21 mouse cellular contexts compared by ENCODE assay signal in genomic region chr2:59345141-59345839, GRCm38 (mm10).
DNase-seq lines count a peak whose midpoint lies in the region; ATAC-seq lines count a peak whose summit lies in the region.
"Had no signal": no experiment of that assay in that cellular context is flagged by ENCODE, and none has a peak within 500 bp of the region (broad histone marks: within the 10 kb centered on the region; RNA-seq: fewer than 3 reads in every experiment).

No protein-coding gene starts in this region.

- H3K4me3 ChIP-seq in intestine, embryonic 16.5 days (ENCODE audit: low read length), result no peak overlapping the region
- H3K4me3 ChIP-seq in intestine, embryonic 15.5 days (replicated peaks), result no peak overlapping the region
- H3K4me3 ChIP-seq in kidney, embryonic 16.5 days (ENCODE audit: low read length), result no peak overlapping the region
- H3K4me3 ChIP-seq: forebrain, embryonic 10.5 days; heart, adult 2 months; heart, embryonic 13.5 days; limb, embryonic 10.5 days; liver, embryonic 15.5 days; lung, embryonic 15.5 days; midbrain, embryonic 15.5 days; neural tube, embryonic 12.5 days had no signal

- peak; percentile 33 to 44 for DNase-seq in kidney, postnatal 36 days
- peak; percentile 63 for DNase-seq in cerebellum, adult 9-10 months
- DNase-seq in embryo, embryonic 9.5 days (ENCODE audit: extremely low spot score), result no peak
- DNase-seq: adrenal gland, postnatal 25 days; gastrocnemius, postnatal 36 days; heart, adult 2 months; heart, postnatal 14 days; liver; lung, postnatal 4 days; retina, postnatal 1 day had no signal

- H3K4me1 ChIP-seq in intestine, embryonic 16.5 days (ENCODE audit: control insufficient read depth, insufficient read depth, low read length), result peaks cover 10% of the 10 kb centered on the region
- 0 out of 2 replicates have a peak, but pooled peaks cover 5% of the 10 kb centered on the region for H3K4me1 ChIP-seq in intestine, embryonic 15.5 days (replicated peaks)
- peaks cover 8% of the 10 kb centered on the region; the same call in 1 of the 2 replicates for H3K4me1 ChIP-seq in kidney, embryonic 16.5 days (ENCODE audit: insufficient read depth, low read length)
- H3K4me1 ChIP-seq: forebrain, embryonic 10.5 days; limb, embryonic 10.5 days; lung, embryonic 15.5 days; midbrain, embryonic 15.5 days; neural tube, embryonic 12.5 days had no signal

- H3K27me3 ChIP-seq in intestine, embryonic 16.5 days (replicated peaks; ENCODE audit: control insufficient read depth, insufficient read depth, low read length), result no peaks in the 10 kb centered on the region
- no peaks in the 10 kb centered on the region for H3K27me3 ChIP-seq in intestine, embryonic 15.5 days (replicated peaks)
- no peaks in the 10 kb centered on the region for H3K27me3 ChIP-seq in kidney, embryonic 16.5 days (ENCODE audit: insufficient read depth, low read length)
- H3K27me3 ChIP-seq: heart, embryonic 13.5 days; liver, embryonic 15.5 days; lung, embryonic 15.5 days; midbrain, embryonic 15.5 days; neural tube, embryonic 12.5 days had no signal

- H3K27ac ChIP-seq in intestine, embryonic 16.5 days (ENCODE audit: low read length), result no peak overlapping the region
- H3K27ac ChIP-seq in intestine, embryonic 15.5 days, result no peak overlapping the region
- no peak overlapping the region for H3K27ac ChIP-seq in kidney, embryonic 16.5 days (ENCODE audit: low read length)
- H3K27ac ChIP-seq: forebrain, embryonic 10.5 days; heart, embryonic 13.5 days; limb, embryonic 10.5 days; liver, embryonic 15.5 days; lung, embryonic 15.5 days; midbrain, embryonic 15.5 days; neural tube, embryonic 12.5 days had no signal

- H3K9me3 ChIP-seq in intestine, embryonic 16.5 days (ENCODE audit: control insufficient read depth, low read length), result 0 out of 2 replicates have a peak, but pooled peaks cover 4% of the 10 kb centered on the region
- no peaks in the 10 kb centered on the region for H3K9me3 ChIP-seq in intestine, embryonic 15.5 days
- no peaks in the 10 kb centered on the region for H3K9me3 ChIP-seq in kidney, embryonic 16.5 days (ENCODE audit: low read length)
- H3K9me3 ChIP-seq: forebrain, embryonic 10.5 days; heart, embryonic 13.5 days; limb, embryonic 10.5 days; liver, embryonic 15.5 days; lung, embryonic 15.5 days; midbrain, embryonic 15.5 days; neural tube, embryonic 12.5 days had no signal

- ATAC-seq in intestine, embryonic 16.5 days, result 0 out of 2 replicates have a peak, but pooled peaks have one; percentile 22
- no peak for ATAC-seq in intestine, embryonic 15.5 days
- no peak for ATAC-seq in kidney, embryonic 16.5 days (ENCODE audit: low FRiP score, low TSS enrichment)
- ATAC-seq in megakaryocyte progenitor cell, adult 5-6 weeks (replicated peaks; ENCODE audit: poor library complexity), result no peak
- ATAC-seq: midbrain, embryonic 15.5 days had no signal

- no peak overlapping the region for H3K9ac ChIP-seq in intestine, embryonic 16.5 days (ENCODE audit: low read depth, low read length)
- no peak overlapping the region for H3K9ac ChIP-seq in intestine, embryonic 15.5 days
- no peak overlapping the region for H3K9ac ChIP-seq in kidney, embryonic 16.5 days (replicated peaks; ENCODE audit: low read length)
- H3K9ac ChIP-seq: heart, embryonic 13.5 days; liver, embryonic 15.5 days; lung, embryonic 15.5 days; midbrain, embryonic 15.5 days; neural tube, embryonic 12.5 days had no signal

- no peak overlapping the region for H3K4me2 ChIP-seq in intestine, embryonic 16.5 days (ENCODE audit: low read depth, low read length)
- no peak overlapping the region for H3K4me2 ChIP-seq in intestine, embryonic 15.5 days (replicated peaks)
- H3K4me2 ChIP-seq in kidney, embryonic 16.5 days (replicated peaks; ENCODE audit: low read depth, low read length), result no peak overlapping the region
- H3K4me2 ChIP-seq: heart, embryonic 13.5 days; liver, embryonic 15.5 days; lung, embryonic 15.5 days; midbrain, embryonic 15.5 days; neural tube, embryonic 12.5 days had no signal

- WGBS in intestine, embryonic 16.5 days, result 88% methylated on average over 11 of the region's 11 CpGs
- WGBS in intestine, embryonic 15.5 days, result 89% methylated on average over 11 of the region's 11 CpGs
- WGBS in kidney, embryonic 16.5 days, result 84% methylated on average over 11 of the region's 11 CpGs

- peaks cover 4% of the 10 kb centered on the region for H3K36me3 ChIP-seq in intestine, embryonic 16.5 days (ENCODE audit: control insufficient read depth, insufficient read depth, low read length)
- H3K36me3 ChIP-seq in intestine, embryonic 15.5 days, result peaks cover 7% of the 10 kb centered on the region
- H3K36me3 ChIP-seq in kidney, embryonic 16.5 days (ENCODE audit: insufficient read depth, low read length), result peaks cover 46% of the 10 kb centered on the region
